Mouse (Mus musculus): ENCODE measurements around the gene Olfr1051. TPM values are rescaled to one million over a fixed set of nuclear protein-coding genes. Genes with fewer than 3 reads are reported as not detected.
"Not testable (repeated sequence)": the region's sequence is repeated elsewhere in the genome, so short reads cannot be mapped to it uniquely, and the experiment has no call there.

The Olfr1051 gene
- total RNA-seq (2021): not detected

DNA sequence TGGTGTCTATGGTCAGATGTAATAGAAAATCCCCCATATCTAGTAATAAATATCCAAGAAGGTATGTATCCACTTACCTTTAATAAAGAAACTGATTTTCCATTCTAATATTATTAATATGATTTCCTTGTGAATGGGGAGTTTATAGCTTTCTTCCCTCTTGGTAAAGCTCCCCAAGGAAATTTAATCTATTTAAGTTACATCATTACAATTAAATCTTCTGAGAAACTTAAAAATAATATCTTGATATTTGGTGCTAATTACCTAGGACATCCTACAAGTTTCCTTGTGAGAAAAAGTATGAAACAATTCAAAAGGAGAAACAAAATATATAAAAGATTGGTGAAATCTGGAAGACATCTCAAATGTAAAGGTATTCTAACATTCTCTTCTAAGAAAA, at the start of gene Olfr1051:
Gene Olfr1051 (minus strand): TSS at position 101 of the 400 bp plus-strand sequence.
- intact Hi-C loops (cut with DNase I); DNase-seq (ENCODE audit: low spot score in 2 of 2): not testable (repeated sequence)

DNA sequence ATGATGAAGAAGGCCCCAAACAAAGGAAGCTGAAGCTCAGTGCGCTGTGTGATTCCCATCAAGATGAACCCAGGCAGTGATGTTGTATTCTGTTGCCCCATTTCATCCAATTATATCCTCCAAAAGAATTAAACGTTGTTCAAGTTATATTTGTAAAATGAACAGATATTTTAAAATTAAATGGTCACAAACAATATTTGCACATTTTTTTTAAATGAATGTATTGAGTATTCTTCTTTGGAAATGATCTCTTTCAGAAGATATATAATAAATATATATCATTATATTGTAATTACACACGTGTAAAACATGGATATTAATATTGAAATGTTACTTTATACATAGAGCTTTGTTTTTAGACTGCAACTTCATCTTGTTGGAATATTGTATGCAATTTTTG, 36.3 kb upstream of the Olfr1051 start, which contains the start of gene Olfr1053:
Gene Olfr1053 (minus strand): TSS at position 101 of the 400 bp plus-strand sequence.
- no peak for DNase-seq (ENCODE audit: low spot score in 2 of 2)
- intact Hi-C loops (cut with DNase I): no loop called here

GRCm38 (mm10) chr2:86292155-86292554, 13.3 kb upstream of the Olfr1051 start, which contains the start of gene Olfr1052:
Gene Olfr1052, plus strand, starts transcription at chr2:86292455.
- intact Hi-C loops (cut with DNase I): no loop called here

GRCm38 (mm10) chr2:86258228-86258627, 20.7 kb downstream of the Olfr1051 start, which contains the start of gene Olfr1049:
Gene Olfr1049, minus strand, starts transcription at chr2:86258328.
- DNase-seq (ENCODE audit: low spot score in 2 of 2); intact Hi-C loops (cut with DNase I): not testable (repeated sequence)

More at GRCm38 (mm10) chr2:86292155-86292554, 13.3 kb upstream of the Olfr1051 start, which contains the start of gene Olfr1052:
- no peak for DNase-seq (ENCODE audit: low spot score in 2 of 2)

GRCm38 (mm10) chr2:86240189-86240588, 38.7 kb downstream of the Olfr1051 start, which contains the start of gene Olfr1048:
Gene Olfr1048, minus strand, starts transcription at chr2:86240289.
- intact Hi-C loops (cut with DNase I): no loop called here
- DNase-seq (ENCODE audit: low spot score in 2 of 2): no peak

- intact Hi-C loops (cut with DNase I): no loop called here
- no peak for DNase-seq (ENCODE audit: low spot score in 2 of 2)
Observed at GRCm38 (mm10) chr2:86231301-86231700, 47.6 kb downstream of the Olfr1051 start, which contains the start of gene Olfr1047. Gene Olfr1047, minus strand, starts transcription at chr2:86231401.

Other genes starting within 250 kb of the Olfr1051 start
- gene Olfr1034, start 233.2 kb downstream of the Olfr1051 start, total RNA-seq (2021): not detected
- not detected for gene Olfr1036, start 205.1 kb downstream of the Olfr1051 start, total RNA-seq (2021)
- gene Olfr1037, start 191.7 kb downstream of the Olfr1051 start, total RNA-seq (2021): not detected
- not detected for gene Olfr1039, start 143.2 kb downstream of the Olfr1051 start, total RNA-seq (2021)
- not detected for gene Olfr1040, start 132.4 kb downstream of the Olfr1051 start, total RNA-seq (2021)
- not detected for gene Olfr1042, start 117.2 kb downstream of the Olfr1051 start, total RNA-seq (2021)
- gene Olfr1043, start 111.6 kb downstream of the Olfr1051 start, total RNA-seq (2021): not detected
- gene Olfr1044, start 101.3 kb downstream of the Olfr1051 start, total RNA-seq (2021): not detected
- gene Olfr52, start 93.4 kb downstream of the Olfr1051 start, total RNA-seq (2021): not detected
- not detected for gene Olfr1045, start 76.1 kb downstream of the Olfr1051 start, total RNA-seq (2021)
- not detected for gene Olfr1046, start 59.8 kb downstream of the Olfr1051 start, total RNA-seq (2021)
- not detected for gene Olfr1047, start 47.7 kb downstream of the Olfr1051 start, total RNA-seq (2021)
- gene Olfr1048, start 38.8 kb downstream of the Olfr1051 start, total RNA-seq (2021): not detected
- not detected for gene Olfr1049, start 20.8 kb downstream of the Olfr1051 start, total RNA-seq (2021)
- not detected for gene Olfr1052, start 13.4 kb upstream of the Olfr1051 start, total RNA-seq (2021)
- gene Olfr1053, start 36.2 kb upstream of the Olfr1051 start, total RNA-seq (2021): not detected
- not detected for gene Olfr1054, start 56.3 kb upstream of the Olfr1051 start, total RNA-seq (2021)
- gene Olfr1055, start 71.2 kb upstream of the Olfr1051 start, total RNA-seq (2021): not detected
- not detected for gene Olfr1056, start 83.4 kb upstream of the Olfr1051 start, total RNA-seq (2021)
- gene Olfr1057, start 99.3 kb upstream of the Olfr1051 start, total RNA-seq (2021): not detected
- gene Olfr1058, start 109.5 kb upstream of the Olfr1051 start, total RNA-seq (2021): not detected
- not detected for gene Olfr1061, start 135.0 kb upstream of the Olfr1051 start, total RNA-seq (2021)
- gene Olfr1062, start 147.7 kb upstream of the Olfr1051 start, total RNA-seq (2021): not detected
- gene Olfr1065, start 171.5 kb upstream of the Olfr1051 start, total RNA-seq (2021): not detected
- not detected for gene Olfr1066, start 177.2 kb upstream of the Olfr1051 start, total RNA-seq (2021)
- gene Olfr228, start 208.3 kb upstream of the Olfr1051 start, total RNA-seq (2021): not detected
- not detected for gene Olfr1076, start 229.4 kb upstream of the Olfr1051 start, total RNA-seq (2021)